Mouse (Mus musculus): ENCODE measurements around the gene Porcn.

DNA sequence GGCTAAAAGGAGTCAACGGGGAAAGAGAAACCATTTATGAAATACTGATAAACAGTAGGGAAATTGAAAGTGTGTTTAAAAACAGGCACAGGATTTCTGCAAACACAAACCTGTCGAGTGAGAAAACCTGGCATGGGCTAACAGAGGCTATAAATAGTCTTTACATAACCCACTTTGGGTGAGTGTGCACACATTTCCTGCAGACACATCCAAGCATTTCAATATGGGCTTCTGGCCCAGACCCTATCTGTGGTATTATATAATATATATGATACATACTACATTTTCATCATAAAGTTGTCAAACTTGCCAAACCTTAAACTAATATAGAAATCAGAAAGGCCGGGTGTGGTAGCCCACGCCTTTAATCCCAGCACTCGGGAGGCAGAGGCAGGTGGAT lies 43.2 kb downstream of the Porcn start:
- TF ChIP-seq CTCF (IDR thresholded peaks at IDR 0.05; ENCODE audit: insufficient read depth, low read depth, low read length) (no peak), POLR2A (IDR thresholded peaks at IDR 0.05; ENCODE audit: insufficient read depth, low read depth, low read length) (no peak)
